Mouse (Mus musculus): Measurements from ENCODE around the gene Rab21. TPM values are rescaled to one million over a fixed set of nuclear protein-coding genes. Genes with fewer than 3 reads are reported as not detected.

Rab21 gene
- polyA plus RNA-seq, 1 experiment from 2014 or later, result 13.4 TPM

DNA sequence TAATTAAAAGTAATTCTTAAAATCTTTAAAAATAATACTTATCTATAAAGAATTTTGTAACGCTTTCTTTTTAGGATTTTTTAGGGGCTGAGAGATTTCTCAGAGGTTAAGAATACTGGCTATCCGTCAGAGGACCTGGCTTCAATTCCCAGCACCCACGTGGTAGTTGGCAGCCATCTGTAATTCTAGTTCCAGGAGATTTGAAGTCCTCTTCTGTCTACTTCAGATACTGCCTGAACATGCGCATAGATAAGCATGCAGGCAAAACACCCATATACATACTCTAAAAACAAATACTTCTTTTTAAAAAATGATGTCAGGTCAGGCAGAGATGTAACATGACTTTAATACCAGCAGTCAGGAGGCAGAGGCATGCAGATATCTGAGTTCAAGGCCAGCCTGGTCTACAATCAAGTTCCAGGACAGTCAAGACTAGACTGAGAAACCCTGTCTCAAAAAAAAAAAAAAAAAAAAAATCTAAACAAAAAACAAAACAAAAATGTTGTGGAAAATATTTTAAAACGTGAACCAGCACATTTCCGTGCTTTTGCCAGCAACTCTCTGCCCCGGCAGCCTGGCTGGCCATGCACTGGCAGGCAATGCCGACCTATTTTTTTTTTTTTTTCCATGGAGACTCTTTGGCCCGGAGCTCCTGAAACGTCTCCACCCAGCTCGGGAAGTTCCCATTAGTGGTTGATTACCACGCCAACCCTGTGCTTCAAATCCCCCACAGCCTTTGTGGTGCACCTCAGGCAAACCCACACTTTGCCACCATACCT, 44.6 kb downstream of the Rab21 start:
- no peaks in the 10 kb centered on the region for H3K4me1 ChIP-seq (replicated peaks; ENCODE audit: control insufficient read depth, insufficient read depth, low read length)
- H3K4me3 ChIP-seq (replicated peaks; ENCODE audit: low read length), result no peak overlapping the region
- DNase-seq (ENCODE audit: low spot score) (no peak), ATAC-seq (ENCODE audit: low FRiP score) (no peak)
- WGBS, result 91% methylated on average over 12 of the region's 12 CpGs
- H3K36me3 ChIP-seq (replicated peaks; ENCODE audit: control insufficient read depth, insufficient read depth), result no peaks in the 10 kb centered on the region
- H3K27me3 ChIP-seq (ENCODE audit: control insufficient read depth, insufficient read depth, low read length), result no peaks in the 10 kb centered on the region
- H3K4me2 ChIP-seq (replicated peaks), result no peak overlapping the region
- H3K9ac ChIP-seq, result no peak overlapping the region
- H3K9me3 ChIP-seq (ENCODE audit: control insufficient read depth, low read length), result no peaks in the 10 kb centered on the region; the same call in 1 of the 2 replicates
- H3K27ac ChIP-seq, result no peak overlapping the region

DNA sequence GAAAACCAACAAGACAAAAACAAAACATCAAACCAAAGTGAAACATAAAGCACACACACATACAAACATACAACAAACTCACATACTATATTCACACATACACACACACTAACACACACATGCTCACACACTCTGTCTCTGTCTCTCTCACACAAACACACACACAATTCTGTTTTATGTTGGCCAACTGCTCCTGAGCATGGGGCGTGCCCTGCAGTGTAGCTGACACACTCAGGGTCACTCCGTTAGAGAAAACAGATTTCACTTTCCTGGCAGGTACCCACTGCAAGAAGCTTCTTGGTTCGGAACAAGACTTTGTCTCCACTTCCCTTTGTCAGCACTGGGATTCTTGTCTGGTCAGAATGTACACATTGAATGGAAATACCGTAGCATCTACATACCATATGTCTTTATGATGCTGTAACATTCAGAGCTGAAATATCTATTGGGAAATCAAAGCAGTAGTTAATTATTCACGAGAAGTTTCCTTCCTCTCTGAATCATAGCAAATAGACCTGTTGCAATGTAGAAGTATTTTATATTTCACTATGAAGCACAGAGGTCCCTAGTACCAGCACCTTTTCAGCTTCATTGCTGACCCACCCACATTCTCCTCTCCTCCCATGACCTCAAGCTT, 52.4 kb downstream of the Rab21 start:
- Histone ChIP-seq H3K36me3 (replicated peaks; ENCODE audit: control insufficient read depth, insufficient read depth) (no peaks in the 10 kb centered on the region), H3K4me3 (replicated peaks; ENCODE audit: low read length) (no peak overlapping the region), H3K9me3 (ENCODE audit: control insufficient read depth, low read length) (no peaks in the 10 kb centered on the region), H3K4me2 (replicated peaks) (no peak overlapping the region), H3K27ac (no peak overlapping the region), H3K27me3 (ENCODE audit: control insufficient read depth, insufficient read depth, low read length) (no peaks in the 10 kb centered on the region), H3K9ac (no peak overlapping the region), H3K4me1 (replicated peaks; ENCODE audit: control insufficient read depth, insufficient read depth, low read length) (no peaks in the 10 kb centered on the region)
- no peak for ATAC-seq (ENCODE audit: low FRiP score)
- DNase-seq (ENCODE audit: low spot score), result no peak
- 77% methylated on average over 5 of the region's 5 CpGs for WGBS

DNA sequence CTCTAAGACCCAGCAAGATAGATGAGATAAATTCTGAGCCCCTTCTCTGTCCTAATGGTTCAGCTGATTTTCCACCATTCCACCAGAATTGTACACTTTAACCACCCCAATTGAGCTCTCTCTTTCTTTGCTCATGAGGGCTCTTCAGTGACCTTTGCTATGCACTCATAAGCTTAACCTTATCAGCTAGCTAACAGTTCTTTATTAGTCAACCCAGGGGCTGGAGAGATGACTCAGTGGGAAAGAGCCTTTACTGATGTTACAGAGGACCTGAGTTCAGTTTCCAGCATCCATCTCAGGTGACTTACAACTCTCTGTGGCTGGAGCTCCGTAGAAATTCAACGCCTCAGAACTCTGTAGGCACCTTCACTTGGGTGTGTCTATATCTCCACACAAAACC, 53.1 kb downstream of the Rab21 start:
- Histone ChIP-seq H3K27me3 (ENCODE audit: control insufficient read depth, insufficient read depth, low read length) (no peaks in the 10 kb centered on the region), H3K27ac (no peak overlapping the region), H3K36me3 (replicated peaks; ENCODE audit: control insufficient read depth, insufficient read depth) (no peaks in the 10 kb centered on the region), H3K4me3 (replicated peaks; ENCODE audit: low read length) (no peak overlapping the region), H3K9me3 (ENCODE audit: control insufficient read depth, low read length) (no peaks in the 10 kb centered on the region), H3K9ac (no peak overlapping the region), H3K4me2 (replicated peaks) (no peak overlapping the region), H3K4me1 (replicated peaks; ENCODE audit: control insufficient read depth, insufficient read depth, low read length) (no peaks in the 10 kb centered on the region)
- ATAC-seq (ENCODE audit: low FRiP score) (no peak), DNase-seq (ENCODE audit: low spot score) (no peak)
- 89% methylated on average over 2 of the region's 2 CpGs for WGBS

DNA sequence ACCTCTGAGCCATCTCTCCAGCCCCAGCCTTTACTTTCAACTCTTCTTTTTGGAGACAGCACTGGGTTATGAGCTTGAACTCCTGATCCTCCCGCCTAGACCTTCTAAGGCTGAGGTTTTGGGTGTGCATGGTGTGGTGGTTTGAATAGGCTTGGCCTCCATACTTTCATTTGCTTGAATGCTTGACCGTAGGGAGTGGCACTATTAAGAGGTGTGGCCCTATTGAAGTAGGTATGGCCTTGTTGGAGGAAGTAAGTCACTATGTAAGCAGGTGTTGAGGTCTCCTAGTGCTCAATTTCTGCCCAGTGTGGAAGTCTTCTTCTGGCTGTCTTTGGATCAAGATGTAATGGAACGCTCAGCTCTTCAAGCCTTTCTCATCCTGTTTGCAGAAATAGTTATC, 54.0 kb downstream of the Rab21 start:
- Histone ChIP-seq H3K4me3 (replicated peaks; ENCODE audit: low read length) (no peak overlapping the region), H3K9me3 (ENCODE audit: control insufficient read depth, low read length) (no peaks in the 10 kb centered on the region), H3K27me3 (ENCODE audit: control insufficient read depth, insufficient read depth, low read length) (no peaks in the 10 kb centered on the region), H3K9ac (no peak overlapping the region), H3K27ac (no peak overlapping the region), H3K36me3 (replicated peaks; ENCODE audit: control insufficient read depth, insufficient read depth) (no peaks in the 10 kb centered on the region), H3K4me1 (replicated peaks; ENCODE audit: control insufficient read depth, insufficient read depth, low read length) (no peaks in the 10 kb centered on the region), H3K4me2 (replicated peaks) (no peak overlapping the region)
- DNase-seq (ENCODE audit: low spot score) (no peak), ATAC-seq (ENCODE audit: low FRiP score) (no peak)
- WGBS, result 91% methylated on average over 3 of the region's 3 CpGs

DNA sequence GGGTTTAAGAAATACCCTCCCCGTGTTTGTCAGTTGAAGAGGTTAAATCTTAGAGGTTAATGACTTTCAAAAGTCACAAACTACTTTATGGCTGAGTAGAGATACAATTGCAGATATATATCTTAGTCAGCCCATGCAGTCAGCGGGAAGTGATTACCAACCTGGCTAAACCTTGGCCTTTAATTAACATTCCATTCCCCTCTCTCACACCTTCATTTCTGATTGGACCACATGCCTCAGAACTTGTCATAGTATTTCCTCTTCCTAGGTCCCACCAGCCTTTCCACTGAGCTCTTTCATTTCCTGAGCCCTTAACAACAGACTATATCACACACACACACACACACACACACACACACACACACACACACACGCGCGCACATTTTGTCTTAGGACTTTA, 59.2 kb downstream of the Rab21 start:
- H3K36me3 ChIP-seq (replicated peaks; ENCODE audit: control insufficient read depth, insufficient read depth), result no peaks in the 10 kb centered on the region
- H3K4me1 ChIP-seq (replicated peaks; ENCODE audit: control insufficient read depth, insufficient read depth, low read length), result peaks cover 5% of the 10 kb centered on the region; the same call in 1 of the 2 replicates
- no peak overlapping the region for H3K9ac ChIP-seq
- 85% methylated on average over 5 of the region's 5 CpGs for WGBS
- no peaks in the 10 kb centered on the region for H3K27me3 ChIP-seq (ENCODE audit: control insufficient read depth, insufficient read depth, low read length)
- no peak overlapping the region for H3K4me3 ChIP-seq (replicated peaks; ENCODE audit: low read length)
- no peak overlapping the region for H3K27ac ChIP-seq
- ATAC-seq (ENCODE audit: low FRiP score) (no peak), DNase-seq (ENCODE audit: low spot score) (no peak)
- H3K4me2 ChIP-seq (replicated peaks), result no peak overlapping the region
- no peaks in the 10 kb centered on the region for H3K9me3 ChIP-seq (ENCODE audit: control insufficient read depth, low read length)

DNA sequence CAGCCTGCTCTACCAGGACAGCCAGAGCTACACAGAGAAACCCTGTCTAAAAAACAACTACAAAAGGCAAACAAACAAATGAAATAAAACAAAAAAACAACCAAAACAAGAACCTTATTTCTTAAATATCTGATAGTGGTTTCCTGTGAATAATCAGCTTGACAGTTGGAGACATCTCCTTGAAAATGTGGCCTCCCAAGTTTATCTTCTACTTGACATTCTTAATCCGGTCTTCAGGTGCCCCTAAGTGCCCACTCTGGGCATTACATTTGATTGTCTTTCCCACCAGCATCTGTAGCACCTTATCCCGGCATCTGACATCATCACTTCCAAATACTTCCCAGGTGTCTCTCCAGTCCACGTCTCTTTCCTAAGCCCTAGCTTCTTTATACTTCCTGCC, 61.9 kb downstream of the Rab21 start:
- peaks cover 12% of the 10 kb centered on the region for H3K4me1 ChIP-seq (replicated peaks; ENCODE audit: control insufficient read depth, insufficient read depth, low read length)
- WGBS, result 91% methylated on average over 3 of the region's 3 CpGs
- no peak overlapping the region for H3K4me3 ChIP-seq (replicated peaks; ENCODE audit: low read length)
- H3K9ac ChIP-seq, result no peak overlapping the region
- H3K9me3 ChIP-seq (ENCODE audit: control insufficient read depth, low read length), result no peaks in the 10 kb centered on the region
- H3K27me3 ChIP-seq (ENCODE audit: control insufficient read depth, insufficient read depth, low read length), result no peaks in the 10 kb centered on the region
- H3K4me2 ChIP-seq (replicated peaks), result no peak overlapping the region
- H3K36me3 ChIP-seq (replicated peaks; ENCODE audit: control insufficient read depth, insufficient read depth), result no peaks in the 10 kb centered on the region
- ATAC-seq (ENCODE audit: low FRiP score), result no peak
- DNase-seq (ENCODE audit: low spot score), result no peak
- H3K27ac ChIP-seq, result no peak overlapping the region

DNA sequence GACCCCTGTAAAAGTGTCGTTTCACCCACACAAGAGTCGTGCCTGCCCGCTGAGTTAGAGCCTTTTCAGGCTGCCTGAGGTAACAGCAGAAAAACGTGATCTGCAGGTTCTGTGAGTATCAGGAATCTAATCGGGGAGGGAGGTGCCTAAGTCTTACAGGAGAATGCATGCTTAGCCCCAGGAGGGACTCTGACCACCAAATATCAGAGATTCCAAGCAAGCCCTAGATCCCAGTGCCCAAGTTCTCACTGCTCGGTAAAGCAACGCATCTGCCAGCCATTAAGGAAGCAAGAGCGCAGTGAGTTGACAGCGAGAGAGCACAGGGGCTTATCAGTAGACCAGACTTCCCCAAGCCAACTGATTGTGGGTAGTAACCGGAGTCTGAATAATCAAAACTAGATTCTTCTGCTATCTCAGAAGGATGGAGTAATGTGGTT, 63.1 kb downstream of the Rab21 start:
- ATAC-seq (ENCODE audit: low FRiP score), result no peak
- Histone ChIP-seq H3K27me3 (ENCODE audit: control insufficient read depth, insufficient read depth, low read length) (no peaks in the 10 kb centered on the region), H3K9ac (peak overlapping the region; percentile 75), H3K9me3 (ENCODE audit: control insufficient read depth, low read length) (no peaks in the 10 kb centered on the region), H3K27ac (no peak overlapping the region), H3K4me2 (replicated peaks) (peak overlapping the region; percentile 79), H3K4me3 (replicated peaks; ENCODE audit: low read length) (peak overlapping the region; percentile 83), H3K4me1 (replicated peaks; ENCODE audit: control insufficient read depth, insufficient read depth, low read length) (peaks cover 12% of the 10 kb centered on the region), H3K36me3 (replicated peaks; ENCODE audit: control insufficient read depth, insufficient read depth) (no peaks in the 10 kb centered on the region)
- WGBS, result 15% methylated on average over 10 of the region's 10 CpGs
- no peak for DNase-seq (ENCODE audit: low spot score)

DNA sequence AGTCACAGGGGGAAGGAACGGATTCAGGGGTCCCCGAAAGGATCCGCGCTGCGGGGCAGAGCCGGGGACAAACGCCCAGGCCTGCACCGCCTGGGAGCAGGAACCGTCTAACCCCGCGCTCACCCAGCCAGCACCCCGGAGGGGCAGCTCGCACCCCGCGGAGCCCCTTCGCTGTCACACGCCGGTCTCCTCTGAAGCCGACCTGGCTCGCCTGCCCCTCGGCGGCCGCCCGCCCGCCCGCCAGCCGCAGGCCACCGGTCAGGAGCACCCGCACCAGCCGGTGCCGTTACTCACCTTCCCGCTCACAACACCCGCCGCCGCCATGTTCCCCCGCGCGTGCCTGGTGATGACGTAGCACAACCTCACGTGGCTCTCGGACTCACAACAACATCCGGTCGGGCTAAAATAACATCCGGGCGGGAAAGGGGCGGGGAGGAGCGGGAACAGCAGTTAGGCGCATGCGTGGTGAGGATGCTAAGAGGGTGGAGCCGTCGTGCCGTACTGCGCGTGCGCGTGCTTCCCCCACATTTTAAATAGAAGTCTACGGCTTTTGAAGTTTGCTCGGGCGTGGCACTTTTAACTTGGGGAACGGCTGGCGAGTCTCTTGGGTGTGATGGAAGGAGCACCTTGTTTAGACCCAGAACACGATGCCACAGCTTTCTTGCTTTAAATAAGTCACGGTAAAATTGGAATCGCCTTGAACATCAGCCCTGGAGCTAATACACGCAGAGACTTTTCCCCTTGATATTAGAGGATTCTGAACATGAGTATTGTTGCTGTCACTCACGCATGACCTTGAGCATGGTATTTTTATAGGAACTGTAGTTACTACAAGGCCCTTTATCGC, 64.1 kb downstream of the Rab21 start, which contains the start of gene Tbc1d15:
Tbc1d15 (minus strand) TSS at position 380 of the 847 bp plus-strand sequence.
- under 1% methylated on average over 66 of the region's 67 CpGs for WGBS
- Histone ChIP-seq H3K27me3 (ENCODE audit: control insufficient read depth, insufficient read depth, low read length) (no peaks in the 10 kb centered on the region), H3K9me3 (ENCODE audit: control insufficient read depth, low read length) (no peaks in the 10 kb centered on the region), H3K4me1 (replicated peaks; ENCODE audit: control insufficient read depth, insufficient read depth, low read length) (peaks cover 12% of the 10 kb centered on the region), H3K4me3 (replicated peaks; ENCODE audit: low read length) (peak within 1 kb of the TSS; percentile 83), H3K9ac (peak within 1 kb of the TSS; percentile 75), H3K27ac (no peak within 1 kb of the TSS), H3K4me2 (replicated peaks) (peak within 1 kb of the TSS; percentile 79), H3K36me3 (replicated peaks; ENCODE audit: control insufficient read depth, insufficient read depth) (no peaks in the 10 kb centered on the region)
- DNase-seq (ENCODE audit: low spot score), result peak; percentile 99
- ATAC-seq (ENCODE audit: low FRiP score), result peak; percentile 99
